Mouse (Mus musculus) MEL (cell line): ENCODE measurements around the gene Siva1. TPM values are rescaled to one million over a fixed set of nuclear protein-coding genes. Genes with fewer than 3 reads are reported as not detected.
A peak's percentile ranks its signal among the peaks of the same experiment; 100 is the strongest.

ENCODE experiments used
- DNase-seq: peaks from one replicate; pipeline ENCODE4 v3.0.0; 2011; ENCODE audit warnings: low read depth, low spot score
- H3K27ac ChIP-seq: 2 replicates; pipeline ENCODE4 v1.5.1; 2012; ENCODE audit warnings: low read depth, mild to moderate bottlenecking, control low read depth, low read length, moderate library complexity; ENCODE audit not compliant: control insufficient read depth
- H3K27me3 ChIP-seq, 2 experiments: fragments of 150-350 bp in 1 of 2; sonication (generic) in 1 of 2; 2 replicates each; pipeline ENCODE4 v1.6.1; 2012; ENCODE audit warnings: low read length in 2 of 2, mild to moderate bottlenecking in 2 of 2, improper control_type of control experiment in 1 of 2, moderate library complexity in 1 of 2; ENCODE audit not compliant: insufficient read depth in 2 of 2, control insufficient read depth in 1 of 2
- H3K36me3 ChIP-seq, 2 experiments: 2 replicates each; pipeline ENCODE4 v1.6.1; 2012 to 2014; ENCODE audit warnings: low read length in 2 of 2, improper control_type of control experiment in 1 of 2, inconsistent platforms in 1 of 2, mild to moderate bottlenecking in 1 of 2; ENCODE audit not compliant: insufficient read depth in 2 of 2, control insufficient read depth in 1 of 2
- H3K4me1 ChIP-seq, 2 experiments: fragments of 150-350 bp in 1 of 2; sonication (generic) in 1 of 2; 2 replicates each; pipeline ENCODE4 v1.6.1; 2012; ENCODE audit warnings: low read length in 2 of 2, improper control_type of control experiment in 1 of 2, mild to moderate bottlenecking in 1 of 2; ENCODE audit not compliant: insufficient read depth in 2 of 2, control insufficient read depth in 1 of 2
- H3K4me3 ChIP-seq, 2 experiments: fragments of 150-350 bp in 1 of 2; sonication (generic) in 1 of 2; 2 replicates each; pipeline ENCODE4 v1.5.1; 2012; ENCODE audit warnings: low read depth in 2 of 2, low read length in 2 of 2, mild to moderate bottlenecking in 2 of 2, moderate library complexity in 2 of 2, control low read depth in 1 of 2, improper control_type of control experiment in 1 of 2; ENCODE audit not compliant: control insufficient read depth in 1 of 2, insufficient read depth in 1 of 2
- H3K79me2 ChIP-seq: 2 replicates; pipeline ENCODE4 v1.6.1; 2012; ENCODE audit warnings: mild to moderate bottlenecking, low read length, moderate library complexity; ENCODE audit not compliant: control insufficient read depth, poor library complexity, insufficient read depth
- H3K9ac ChIP-seq: 2 replicates; pipeline ENCODE4 v1.6.1; 2012; ENCODE audit warnings: low read depth, mild to moderate bottlenecking, control low read depth, low read length, moderate library complexity; ENCODE audit not compliant: control insufficient read depth, poor library complexity, severe bottlenecking
- H3K9me3 ChIP-seq: fragments of 150-350 bp; sonication (generic); replicated peaks from 2 replicates; pipeline ENCODE4 v1.6.1; 2012; ENCODE audit warnings: mild to moderate bottlenecking, low read length, improper control_type of control experiment, moderate library complexity; ENCODE audit not compliant: insufficient read depth
- BHLHE40 ChIP-seq: IDR thresholded peaks from 2 replicates; pipeline ENCODE4 v1.6.1; 2012; ENCODE audit warnings: low read depth, mild to moderate bottlenecking, inconsistent platforms, low read length, improper control_type of control experiment, borderline replicate concordance
- CTCF ChIP-seq, 3 experiments: IDR thresholded peaks in 2 of 3; conservative IDR thresholded peaks in 1 of 3; 2 replicates each; pipeline ENCODE4 v1.5.1; 2011 to 2012; ENCODE audit warnings: low read length in 3 of 3, low read depth in 2 of 3, mild to moderate bottlenecking in 2 of 3, improper control_type of control experiment in 1 of 3, inconsistent platforms in 1 of 3, mixed read lengths in 1 of 3, moderate library complexity in 1 of 3; ENCODE audit not compliant: control insufficient read depth in 1 of 3, insufficient read depth in 1 of 3, poor library complexity in 1 of 3, severe bottlenecking in 1 of 3
- ELF1 ChIP-seq: IDR thresholded peaks from 2 replicates; pipeline ENCODE4 v1.6.1; 2014; ENCODE audit warnings: low read depth, mild to moderate bottlenecking, inconsistent platforms, low read length, improper control_type of control experiment, moderate library complexity
- EP300 ChIP-seq, 2 experiments: IDR thresholded peaks; 2 replicates each; pipeline ENCODE4 v1.6.1; 2011; ENCODE audit warnings: improper control_type of control experiment in 2 of 2, low read length in 2 of 2, low read depth in 1 of 2, mild to moderate bottlenecking in 1 of 2
- ETS1 ChIP-seq: IDR thresholded peaks from 2 replicates; pipeline ENCODE4 v1.6.1; 2012; ENCODE audit warnings: low read depth, mild to moderate bottlenecking, inconsistent platforms, low read length, improper control_type of control experiment, moderate library complexity
- GABPA ChIP-seq: IDR thresholded peaks from 2 replicates; pipeline ENCODE4 v1.6.1; 2012; ENCODE audit warnings: low read depth, mild to moderate bottlenecking, inconsistent platforms, low read length, improper control_type of control experiment, moderate library complexity
- GATA1 ChIP-seq: IDR thresholded peaks from 2 replicates; pipeline ENCODE4 v1.6.1; 2011; ENCODE audit warnings: low read depth, low read length, improper control_type of control experiment
- KAT2A ChIP-seq: conservative IDR thresholded peaks from 2 replicates; pipeline ENCODE4 v1.6.1; 2012; ENCODE audit warnings: low read depth, low read length, improper control_type of control experiment, inconsistent platforms
- MAX ChIP-seq: IDR thresholded peaks from 2 replicates; pipeline ENCODE4 v1.6.1; 2011; ENCODE audit warnings: low read length, improper control_type of control experiment
- MAZ ChIP-seq: IDR thresholded peaks from 2 replicates; pipeline ENCODE4 v1.6.1; 2012; ENCODE audit warnings: low read depth, mild to moderate bottlenecking, inconsistent platforms, low read length, improper control_type of control experiment
- MEF2A ChIP-seq: IDR thresholded peaks from 2 replicates; pipeline ENCODE4 v1.6.1; 2014; ENCODE audit warnings: low read depth, mild to moderate bottlenecking, inconsistent platforms, low read length, improper control_type of control experiment; ENCODE audit not compliant: poor library complexity, insufficient replicate concordance, severe bottlenecking; ENCODE audit errors: extremely low read depth
- MXI1 ChIP-seq: IDR thresholded peaks from 2 replicates; pipeline ENCODE4 v1.6.1; 2011; ENCODE audit warnings: mild to moderate bottlenecking, low read depth, low read length, improper control_type of control experiment
- MYB ChIP-seq: IDR thresholded peaks from 2 replicates; pipeline ENCODE4 v1.6.1; 2011; ENCODE audit warnings: mild to moderate bottlenecking, low read depth, low read length, improper control_type of control experiment
- MYC ChIP-seq: IDR thresholded peaks from 2 replicates; pipeline ENCODE4 v1.6.1; 2011; ENCODE audit warnings: low read depth, mild to moderate bottlenecking, low read length, improper control_type of control experiment, moderate library complexity
- NRF1 ChIP-seq: IDR thresholded peaks from 2 replicates; pipeline ENCODE4 v1.6.1; 2014; ENCODE audit warnings: low read depth, mild to moderate bottlenecking, inconsistent platforms, low read length, improper control_type of control experiment, moderate library complexity; ENCODE audit not compliant: poor library complexity, insufficient read depth, severe bottlenecking
- POLR2AphosphoS2 ChIP-seq: IDR thresholded peaks from 2 replicates; pipeline ENCODE4 v1.6.1; 2011; ENCODE audit warnings: low read length, improper control_type of control experiment
- POLR2AphosphoS5 ChIP-seq: IDR thresholded peaks from 2 replicates; pipeline ENCODE4 v1.6.1; 2012; ENCODE audit warnings: low read depth, borderline replicate concordance, mild to moderate bottlenecking, inconsistent platforms, low read length, moderate library complexity, mixed read lengths
- RAD21 ChIP-seq: IDR thresholded peaks from 2 replicates; pipeline ENCODE4 v1.6.1; 2011; ENCODE audit warnings: mild to moderate bottlenecking, low read depth, low read length, improper control_type of control experiment
- RCOR1 ChIP-seq: IDR thresholded peaks from 2 replicates; pipeline ENCODE4 v1.6.1; 2012; ENCODE audit warnings: low read depth, mild to moderate bottlenecking, inconsistent platforms, low read length, improper control_type of control experiment
- SMC3 ChIP-seq: IDR thresholded peaks from 2 replicates; pipeline ENCODE4 v1.6.1; 2011; ENCODE audit warnings: low read depth, low read length, improper control_type of control experiment
- TAL1 ChIP-seq: IDR thresholded peaks from 2 replicates; pipeline ENCODE4 v1.6.1; 2012; ENCODE audit warnings: mild to moderate bottlenecking, inconsistent platforms, low read length, moderate library complexity, mixed read lengths
- TCF12 ChIP-seq: IDR thresholded peaks from 2 replicates; pipeline ENCODE4 v1.6.1; 2014; ENCODE audit warnings: low read depth, mild to moderate bottlenecking, inconsistent platforms, low read length, improper control_type of control experiment, moderate library complexity
- UBTF ChIP-seq: IDR thresholded peaks from 2 replicates; pipeline ENCODE4 v1.6.1; 2012; ENCODE audit warnings: low read depth, mild to moderate bottlenecking, inconsistent platforms, low read length, improper control_type of control experiment, moderate library complexity, borderline replicate concordance; ENCODE audit not compliant: insufficient read depth
- USF1 ChIP-seq: IDR thresholded peaks from 2 replicates; pipeline ENCODE4 v1.6.1; 2014; ENCODE audit warnings: low read depth, mild to moderate bottlenecking, inconsistent platforms, low read length, improper control_type of control experiment, moderate library complexity
- USF2 ChIP-seq, 2 experiments: IDR thresholded peaks; 2 replicates each; pipeline ENCODE4 v1.6.1; 2011 to 2012; ENCODE audit warnings: improper control_type of control experiment in 2 of 2, low read length in 2 of 2, borderline replicate concordance in 1 of 2, inconsistent platforms in 1 of 2, low read depth in 1 of 2, mild to moderate bottlenecking in 1 of 2; ENCODE audit not compliant: insufficient read depth in 1 of 2
- ZC3H11A ChIP-seq: IDR thresholded peaks from 2 replicates; pipeline ENCODE4 v1.6.1; 2012; ENCODE audit warnings: low read depth, mild to moderate bottlenecking, inconsistent platforms, low read length, improper control_type of control experiment
- ZMIZ1 ChIP-seq: IDR thresholded peaks from 2 replicates; pipeline ENCODE4 v1.6.1; 2012; ENCODE audit warnings: low read depth, mild to moderate bottlenecking, inconsistent platforms, low read length, improper control_type of control experiment, moderate library complexity
- ZNF384 ChIP-seq: IDR thresholded peaks from 2 replicates; pipeline ENCODE4 v1.6.1; 2012; ENCODE audit warnings: low read depth, mild to moderate bottlenecking, inconsistent platforms, low read length, improper control_type of control experiment
- polyA plus RNA-seq, 2 experiments: library from polyadenylated mRNA; stranded (reverse) in 1 of 2; unstranded in 1 of 2; fragments of >175 nt in 1 of 2; fragments of >200 nt in 1 of 2; gene quantifications; 2 replicates each; pipeline versions ENCODE4 v1.2.1 to v1.2.4; 2012; ENCODE audit warnings: low replicate concordance in 2 of 2, low read depth in 1 of 2; ENCODE audit not compliant: insufficient read length in 2 of 2, insufficient read depth in 1 of 2, missing spikeins in 1 of 2
- total RNA-seq: library from RNA; depleted of rRNA; stranded (reverse); fragments of 300-350 nt; gene quantifications from 2 replicates; pipeline ENCODE4 v1.2.3, GENCODE M21; 2012

The Siva1 gene
- total and polyA plus RNA-seq, 3 experiments, result 531 to 659 TPM; not detected in 1

DNA sequence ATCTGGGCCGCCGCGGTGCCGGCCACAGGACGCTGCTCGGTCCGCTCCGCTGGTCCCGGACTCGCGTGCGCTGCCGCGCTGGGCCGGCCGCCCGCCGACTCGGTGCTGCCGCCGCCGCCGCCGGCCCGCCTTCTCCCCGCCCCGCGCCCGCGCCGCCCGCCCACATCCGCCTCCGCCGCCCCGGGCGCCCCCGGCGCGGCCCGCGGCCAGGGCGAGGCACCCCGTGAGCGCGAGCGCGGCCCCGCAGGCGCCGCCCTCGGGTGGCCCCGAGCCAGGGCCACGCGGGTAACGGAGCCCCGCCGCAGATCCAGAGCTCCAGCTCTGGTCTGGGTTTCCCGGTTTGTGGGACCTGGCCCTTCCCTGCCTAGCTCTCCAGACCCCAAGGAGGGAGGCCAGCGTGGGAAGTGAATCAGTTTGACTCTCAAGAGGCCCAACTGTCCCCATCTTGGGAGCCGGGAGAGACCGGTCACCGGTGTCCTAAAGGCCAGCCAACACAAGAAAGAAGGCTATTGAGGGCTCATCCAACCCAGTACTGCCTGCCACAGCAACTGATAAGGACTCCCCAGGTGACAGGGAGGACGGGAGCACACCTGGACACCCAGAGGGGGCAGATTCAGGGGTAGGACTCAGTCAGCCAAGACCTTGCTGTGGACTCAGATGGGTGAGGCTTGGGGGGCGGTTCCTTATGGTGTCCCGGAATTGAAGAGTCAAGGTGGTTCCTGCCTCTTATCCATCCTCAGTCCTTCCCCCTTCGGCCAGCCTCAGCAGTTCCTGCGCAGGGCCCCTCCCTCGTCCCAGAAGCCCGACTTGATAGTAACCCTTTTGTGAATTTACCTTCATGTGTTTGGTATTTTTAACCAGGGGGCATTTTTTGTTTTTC lies 29.9 kb downstream of the Siva1 start, which contains the start of gene Akt1 (continued):
- no peak for TF ChIP-seq USF2 (IDR thresholded peaks at IDR 0.05; ENCODE audit: borderline replicate concordance in 1 of 2, insufficient read depth in 1 of 2, low read depth in 1 of 2, low read length in 2 of 2)
- TF ChIP-seq POLR2AphosphoS5, result peak; percentile 97
- TF ChIP-seq ETS1, result peak; percentile 62; the same call in 1 of the 2 replicates
- TF ChIP-seq POLR2AphosphoS2, result peak; percentile 98

DNA sequence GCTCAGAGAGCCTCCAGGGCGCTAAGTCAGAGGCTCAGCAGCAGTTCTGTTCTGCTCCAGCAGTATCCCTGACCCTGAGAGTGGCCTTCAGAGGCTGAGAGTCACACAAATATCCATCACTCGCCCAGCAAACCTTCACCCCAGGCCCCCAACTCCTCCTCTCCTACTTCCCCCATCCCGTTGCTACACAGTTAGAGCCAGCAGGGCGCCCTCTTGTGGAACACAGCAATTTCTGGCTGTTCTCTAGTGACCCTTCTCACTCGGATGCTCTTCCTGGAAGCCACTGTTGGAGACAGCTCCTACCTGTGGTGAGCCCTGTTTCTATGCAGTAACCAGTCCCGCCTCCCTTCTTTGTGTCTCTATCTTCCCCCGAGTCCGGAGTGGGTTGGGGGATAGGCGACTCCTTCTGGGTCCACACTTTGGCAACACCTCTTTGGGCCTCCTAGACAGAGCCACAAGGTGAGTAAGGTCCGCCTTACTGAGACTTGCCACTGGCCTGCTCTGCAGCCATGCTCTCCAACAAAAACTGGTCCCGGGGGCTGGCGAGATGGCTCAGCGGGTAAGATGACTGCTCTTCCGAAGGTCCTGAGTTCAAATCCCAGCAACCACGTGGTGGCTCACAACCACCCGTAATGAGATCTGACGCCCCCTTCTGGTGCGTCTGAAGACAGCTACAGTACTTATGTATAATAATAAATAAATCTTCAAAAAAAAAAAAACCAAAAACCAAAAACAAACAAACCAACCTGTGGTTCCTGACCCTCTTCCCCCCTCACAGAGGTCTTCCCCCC lies 31.0 kb downstream of the Siva1 start:
- H3K36me3 ChIP-seq, result peaks cover 2 to 22% of the 10 kb centered on the region in 2 experiments; a peak in 3 of 4 replicates
- no peaks in the 10 kb centered on the region for H3K9me3 ChIP-seq
- peak overlapping the region; percentile 84 for H3K27ac ChIP-seq
- H3K9ac ChIP-seq, result peak overlapping the region; percentile 91
- H3K79me2 ChIP-seq, result peaks cover 43% of the 10 kb centered on the region
- H3K27me3 ChIP-seq, result no peaks in the 10 kb centered on the region
- peak; percentile 100 for DNase-seq
- peak overlapping the region; percentile 56 to 77 for H3K4me3 ChIP-seq
- peaks cover 8 to 54% of the 10 kb centered on the region in 2 experiments for H3K4me1 ChIP-seq
- TF ChIP-seq ETS1 (0 out of 2 replicates have a peak, but pooled peaks have one; percentile 44), BHLHE40 (peak; percentile 61), MYC (peak; percentile 97), TCF12 (peak; percentile 70), UBTF (no peak), ZC3H11A (peak; percentile 5; the same call in 1 of the 2 replicates), MAZ (peak; percentile 99), RAD21 (peak; percentile 45), MEF2A (0 out of 2 replicates have a peak, but pooled peaks have one; percentile 12), TAL1 (no peak), CTCF (IDR thresholded peaks at IDR 0.05 in 2 of 3, conservative IDR thresholded peaks at IDR 0.05 in 1 of 3; ENCODE audit: control insufficient read depth in 1 of 3, insufficient read depth in 1 of 3, low read depth in 2 of 3, low read length in 3 of 3, poor library complexity in 1 of 3, severe bottlenecking in 1 of 3) (peak in 2 of 3 experiments; percentile 97 to 99; a peak in 4 of 6 replicates), NRF1 (0 out of 2 replicates have a peak, but pooled peaks have one; percentile 13), MYB (no peak), USF2 (IDR thresholded peaks at IDR 0.05; ENCODE audit: borderline replicate concordance in 1 of 2, insufficient read depth in 1 of 2, low read depth in 1 of 2, low read length in 2 of 2) (no peak), ELF1 (peak; percentile 90), EP300 (IDR thresholded peaks at IDR 0.05; ENCODE audit: low read depth in 1 of 2, low read length in 2 of 2) (0 out of 4 replicates have a peak, but pooled peaks of 1 of the 2 experiments have one; percentile 38), ZNF384 (peak; percentile 81), RCOR1 (peak; percentile 57), POLR2AphosphoS2 (no peak), GABPA (no peak), KAT2A (no peak; the same call in 1 of the 2 replicates), MXI1 (peak; percentile 89), USF1 (peak; percentile 82), GATA1 (no peak; the same call in 1 of the 2 replicates), ZMIZ1 (no peak), MAX (peak; percentile 88), SMC3 (peak; percentile 85)
